Mouse (Mus musculus) embryo, embryonic 10 days (tissue): ENCODE measurements at regions not wholly inside any gene's neighbourhood (a gene's known extent, or its start where the extent isn't known, plus 50 kb on each side); places are given as distances from the start of the nearest gene placed in this dataset.
"Not testable (repeated sequence)": the region's sequence is repeated elsewhere in the genome, so short reads cannot be mapped to it uniquely, and the experiment has no call there.

Source experiments
- DNase-seq: peaks from one replicate; pipeline ENCODE4 v3.0.0-alpha.2; 2015; ENCODE audit warnings: low spot score

DNA sequence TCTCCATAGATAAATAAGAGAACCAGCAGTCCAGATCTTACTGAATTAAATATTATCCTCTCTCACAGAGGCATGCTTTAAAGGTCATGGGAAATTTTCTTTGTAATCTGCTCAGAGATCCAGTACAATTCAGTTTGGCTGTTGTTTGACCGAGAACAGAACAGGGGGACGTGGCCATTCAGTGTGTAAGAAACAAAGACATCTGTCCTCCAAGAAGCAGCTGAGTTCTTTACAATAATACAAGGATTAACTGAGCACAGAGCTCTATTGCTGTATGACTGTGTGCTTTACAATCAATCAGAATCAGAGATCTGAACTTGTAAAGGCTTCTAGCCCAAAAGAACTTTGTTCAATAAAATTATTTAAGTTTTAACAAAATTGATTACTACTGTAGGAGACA lies 287.6 kb upstream of the Cntn5 start:
- DNase-seq = no peak

DNA sequence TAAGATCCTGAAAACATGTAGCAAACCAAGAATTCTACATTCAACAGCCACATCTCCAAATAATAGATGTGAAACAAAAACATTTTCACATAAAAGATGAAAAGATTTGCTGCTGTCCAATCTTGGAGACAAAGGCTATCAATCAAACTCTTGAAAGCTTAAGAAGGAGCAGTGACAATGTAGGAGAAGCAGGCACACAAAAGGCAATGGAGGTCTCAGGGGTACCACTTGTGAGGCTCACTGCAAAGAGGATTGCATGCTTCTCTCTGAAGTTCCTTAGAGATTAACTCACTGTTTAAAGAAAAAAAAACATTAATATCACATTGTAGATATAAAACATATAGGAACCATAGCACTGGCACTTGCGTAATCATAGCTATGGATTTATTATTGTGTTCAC lies 241.2 kb upstream of the Cntn5 start:
- DNase-seq = peak; percentile 8

DNA sequence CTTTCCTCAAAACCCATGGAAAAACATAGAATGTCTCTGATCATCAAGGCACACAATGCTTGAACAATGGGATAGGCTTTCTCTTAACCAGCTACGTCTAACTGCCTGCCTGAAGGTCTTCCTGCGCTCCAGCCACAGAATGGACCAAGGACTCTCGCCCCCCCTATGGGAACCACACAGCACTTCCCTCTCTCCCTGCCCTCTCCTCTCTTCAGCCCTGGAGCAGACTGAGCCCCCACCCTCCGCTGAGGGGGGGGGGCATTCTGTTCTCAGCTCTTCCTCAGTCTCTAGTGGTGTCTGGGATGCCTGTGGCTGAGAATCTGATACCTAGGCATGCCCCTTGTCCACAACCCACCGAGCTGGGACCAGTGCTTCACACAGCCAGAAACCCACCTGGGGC lies 222.3 kb upstream of the Cntn5 start:
- DNase-seq = no peak

DNA sequence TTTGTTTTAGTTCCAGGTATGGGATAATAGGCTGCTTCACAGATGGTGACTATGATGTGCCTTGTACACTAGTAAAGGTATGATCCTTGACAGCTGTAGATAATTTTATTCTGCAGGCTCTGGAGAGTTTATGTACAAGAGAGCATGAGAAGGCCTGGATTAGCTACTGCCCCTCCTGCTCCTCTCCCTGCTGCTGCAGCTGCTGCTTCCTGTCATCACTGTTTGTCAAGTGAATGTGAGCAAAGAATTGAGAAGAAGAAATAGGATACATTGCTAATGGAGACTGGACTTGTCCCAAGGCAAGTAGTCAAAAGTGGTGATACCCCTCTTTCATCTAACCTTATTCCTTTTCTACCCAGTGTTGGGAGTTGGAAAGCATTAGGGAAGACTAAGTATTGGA lies 214.6 kb upstream of the Cntn5 start:
- no peak for DNase-seq

DNA sequence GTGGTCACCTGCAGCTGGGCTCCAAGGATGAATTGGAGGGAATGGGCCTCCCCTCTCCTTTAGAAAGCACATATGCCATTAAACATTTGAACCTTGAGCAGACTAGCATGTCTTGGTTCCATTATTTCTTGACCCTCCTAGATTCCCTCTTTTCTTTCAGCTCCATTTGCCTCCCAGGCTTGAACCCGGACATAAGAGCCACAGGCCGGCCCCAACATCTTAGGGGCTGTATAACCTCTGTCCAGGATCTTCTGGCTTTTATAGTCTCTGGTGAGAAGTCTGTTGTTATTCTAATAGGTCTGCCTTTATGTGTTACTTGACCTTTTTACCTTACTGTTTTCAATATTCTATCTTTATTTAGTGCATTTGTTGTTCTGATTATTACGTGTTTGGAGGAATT lies 203.3 kb upstream of the Cntn5 start:
- DNase-seq = not testable (repeated sequence)

DNA sequence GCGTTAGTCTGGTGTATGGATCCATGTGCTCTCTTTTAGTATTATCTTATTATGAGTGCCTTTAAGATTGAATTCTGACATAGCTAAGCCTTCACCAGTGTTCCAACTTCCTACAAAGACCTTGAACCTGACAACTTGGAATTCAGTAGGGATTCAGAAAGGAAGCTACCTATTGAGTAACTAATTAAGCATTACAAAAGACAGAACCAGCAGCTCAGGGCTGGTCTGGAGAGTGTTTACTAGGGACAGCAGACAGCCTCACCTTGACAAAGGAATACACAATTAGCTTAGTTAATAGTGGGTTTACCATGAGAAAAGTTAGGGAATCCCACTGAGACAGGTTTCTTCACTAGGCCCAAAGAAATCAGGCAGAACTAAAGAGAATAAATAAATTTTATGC lies 202.6 kb upstream of the Cntn5 start:
- DNase-seq = not testable (repeated sequence)

DNA sequence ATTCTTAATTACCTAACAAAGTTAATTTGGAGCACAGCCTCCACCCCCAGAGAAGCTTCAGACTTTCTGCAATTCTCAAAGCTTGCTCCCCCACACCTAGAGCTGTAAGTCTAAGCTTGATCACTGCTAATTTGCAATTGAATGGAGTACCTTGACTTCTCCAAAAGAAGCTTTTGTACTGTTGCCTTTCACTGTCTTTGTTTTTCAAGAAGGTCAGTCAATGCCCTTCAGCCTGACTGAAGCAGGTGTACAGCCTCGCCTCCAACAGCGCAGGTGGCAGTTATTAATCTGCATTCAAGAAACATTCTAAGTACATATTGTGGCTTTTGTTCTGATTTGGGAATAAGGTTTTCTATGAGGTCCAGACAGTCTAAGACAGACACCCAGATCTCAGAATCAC lies 201.7 kb upstream of the Cntn5 start:
- no peak for DNase-seq

DNA sequence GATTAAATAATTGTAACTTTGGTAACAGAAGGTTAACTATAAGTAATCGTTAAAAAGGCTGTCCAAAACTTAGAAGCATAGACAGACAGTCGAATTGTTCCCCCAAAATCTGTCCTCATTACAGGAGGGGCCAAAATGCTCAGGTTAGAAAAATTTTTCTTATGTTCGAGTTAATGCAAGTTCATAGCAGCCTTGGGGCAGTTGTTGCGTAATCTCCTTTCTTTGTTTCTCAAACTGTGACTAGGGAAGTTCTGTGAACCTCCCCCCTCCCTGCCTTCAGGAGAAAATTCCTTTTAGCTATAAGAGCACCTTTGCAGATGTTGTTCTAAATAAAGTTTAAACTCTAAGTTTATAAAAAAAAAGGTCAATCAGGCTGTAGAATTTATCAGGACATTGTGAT lies 198.9 kb upstream of the Cntn5 start:
- no peak for DNase-seq

DNA sequence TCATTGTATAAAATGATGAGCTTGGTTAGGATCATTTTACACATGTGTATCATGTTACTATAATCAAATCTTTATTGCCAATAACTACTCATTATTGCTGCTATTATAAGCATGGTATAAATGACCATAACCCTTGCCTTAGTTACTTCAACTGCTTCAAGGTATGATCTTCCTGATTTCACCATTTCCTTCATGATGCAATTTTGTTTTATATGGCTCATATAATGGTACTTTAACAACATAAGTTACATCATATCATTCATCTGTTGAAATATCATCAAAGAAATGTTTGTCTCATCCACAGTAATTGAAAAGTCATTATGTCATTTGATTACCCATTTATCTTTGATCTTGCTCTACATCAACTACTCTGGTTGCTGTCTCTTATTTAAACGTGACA lies 188.3 kb upstream of the Cntn5 start:
- DNase-seq = no peak

DNA sequence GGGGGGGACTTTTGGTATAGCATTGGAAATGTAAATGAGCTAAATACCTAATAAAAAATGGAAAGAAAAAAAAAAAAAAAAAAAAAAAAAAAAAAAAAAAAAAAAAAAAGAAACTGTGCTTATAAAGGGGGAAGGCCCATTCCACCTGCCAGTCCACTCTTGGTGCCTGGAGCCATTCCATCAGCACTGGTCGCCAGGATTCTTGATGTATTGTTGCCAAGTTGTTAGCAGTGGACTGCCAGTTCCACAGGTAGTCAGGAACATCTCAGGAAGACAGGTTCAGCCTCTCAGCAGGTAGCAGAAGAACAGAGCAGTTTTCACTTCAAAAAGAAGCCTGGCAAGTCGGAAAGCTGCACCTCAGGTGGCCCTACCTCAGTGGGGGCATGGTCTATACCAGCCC lies 162.6 kb upstream of the Cntn5 start:
- not testable (repeated sequence) for DNase-seq

DNA sequence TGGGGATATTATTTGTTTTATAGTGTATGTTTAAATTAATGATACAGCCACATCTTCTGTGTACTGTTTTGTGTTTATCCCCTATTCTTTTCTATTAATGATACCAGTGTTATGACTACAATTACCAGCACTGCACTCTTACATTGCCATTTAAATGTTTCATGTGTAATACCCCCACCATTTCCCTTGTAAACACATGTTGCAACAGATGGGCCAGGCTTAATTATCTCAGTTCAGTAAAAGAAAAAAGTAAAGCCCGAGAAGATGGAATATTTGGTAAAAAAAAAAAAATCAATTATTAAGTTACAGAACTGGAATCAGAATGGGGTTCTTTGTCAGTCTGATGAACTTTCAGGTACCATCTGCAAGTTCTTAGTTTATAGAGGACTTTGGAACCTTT lies 158.3 kb upstream of the Cntn5 start:
- no peak for DNase-seq
